Mouse (Mus musculus): ENCODE results near the gene Rps19bp1. TPM values are rescaled to one million over a fixed set of nuclear protein-coding genes. Genes with fewer than 3 reads are reported as not detected.
A peak's percentile ranks its signal among the peaks of the same experiment; 100 is the strongest.

Rps19bp1 gene
- total RNA-seq (2012; rRNA removed) (59.7 and 78.9 TPM in 2 replicates), polyA plus RNA-seq (2012; ENCODE audit: insufficient read depth in 1 of 2, insufficient read length in 2 of 2, low read depth in 1 of 2, low replicate concordance in 2 of 2, missing spikeins in 1 of 2) (100 to 1,000 TPM in 1 of 2 experiments, not detected in 1; 155 TPM)

DNA sequence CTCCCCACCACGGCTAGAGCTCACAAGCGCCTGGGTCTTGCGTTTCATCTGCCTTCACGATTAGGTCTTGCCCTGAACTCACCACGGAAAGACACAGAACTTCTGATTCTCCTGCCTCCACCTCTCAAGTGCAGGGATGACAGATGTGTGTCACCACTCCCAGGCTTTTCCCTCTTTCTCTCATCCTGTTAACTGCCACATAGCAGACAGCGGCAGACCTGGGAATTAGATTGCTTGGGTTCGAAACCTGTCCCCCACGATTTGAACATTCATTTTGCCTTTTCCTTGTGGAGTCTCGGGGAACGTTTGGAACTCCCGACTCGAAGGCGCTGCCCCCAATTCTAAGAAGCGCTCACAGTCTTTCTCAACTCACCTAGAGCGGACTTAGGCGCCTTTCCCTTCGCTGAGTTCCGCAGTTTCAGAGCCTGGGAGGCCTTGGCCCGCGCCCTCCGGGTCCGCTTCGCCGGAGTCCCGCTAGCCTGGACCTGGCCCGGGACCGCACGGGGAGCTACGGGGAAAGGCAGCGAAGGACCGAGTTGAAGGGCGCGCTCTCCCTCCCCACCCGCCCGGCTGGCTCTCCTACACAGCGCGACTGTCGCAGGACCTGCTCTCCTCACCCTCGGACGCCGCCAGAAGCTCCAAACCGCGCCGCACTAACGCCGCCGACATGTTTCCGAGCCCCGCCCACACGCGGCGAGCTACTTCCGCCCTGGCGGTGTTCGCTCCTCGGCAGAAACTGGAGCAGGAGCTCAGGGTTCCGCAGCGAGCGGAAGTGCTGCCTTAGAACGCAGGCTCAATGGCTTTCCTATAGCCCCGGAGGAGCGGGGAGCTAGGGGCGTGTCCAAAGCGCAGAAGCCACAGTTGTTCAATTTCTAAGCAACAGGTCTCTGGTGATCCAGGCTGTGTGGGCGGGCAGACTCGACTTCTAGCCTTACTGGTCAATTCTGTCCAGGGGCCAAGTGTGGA is at the start of gene Rps19bp1:
Gene Rps19bp1, minus strand, starts transcription at position 706 of the 966 bp plus-strand sequence.
- Histone ChIP-seq H3K27me3 (ENCODE audit: control insufficient read depth in 1 of 2, insufficient read depth in 2 of 2, low read length in 2 of 2) (no peaks in the 10 kb centered on the region), H3K9ac (ENCODE audit: control insufficient read depth, low read depth, low read length, poor library complexity, severe bottlenecking) (peak within 1 kb of the TSS; percentile 98), H3K36me3 (ENCODE audit: control insufficient read depth in 1 of 2, insufficient read depth in 2 of 2, low read length in 2 of 2) (no peaks in the 10 kb centered on the region; a peak in 1 of 4 replicates), H3K79me2 (ENCODE audit: control insufficient read depth, insufficient read depth, low read length, poor library complexity) (peaks cover 14% of the 10 kb centered on the region), H3K4me1 (ENCODE audit: control insufficient read depth in 1 of 2, insufficient read depth in 2 of 2, low read length in 2 of 2) (no peaks in the 10 kb centered on the region; a peak in 1 of 4 replicates), H3K27ac (ENCODE audit: control insufficient read depth, low read depth, low read length) (peak within 1 kb of the TSS; percentile 7), H3K9me3 (replicated peaks; ENCODE audit: insufficient read depth, low read length) (no peaks in the 10 kb centered on the region), H3K4me3 (ENCODE audit: control insufficient read depth in 1 of 2, insufficient read depth in 1 of 2, low read depth in 2 of 2, low read length in 2 of 2) (peak within 1 kb of the TSS; percentile 89 to 96)
- peak; percentile 98 for DNase-seq (ENCODE audit: low read depth, low spot score)
- TF ChIP-seq POLR2AphosphoS5 (IDR thresholded peaks at IDR 0.05; ENCODE audit: borderline replicate concordance, low read depth, low read length) = no peak
- TF ChIP-seq UBTF (IDR thresholded peaks at IDR 0.05; ENCODE audit: borderline replicate concordance, insufficient read depth, low read depth, low read length) = 0 out of 2 replicates have a peak, but pooled peaks have one; percentile 57
- no peak; a peak in 1 of 4 replicates for TF ChIP-seq EP300 (IDR thresholded peaks at IDR 0.05; ENCODE audit: low read depth in 1 of 2, low read length in 2 of 2)
- no peak; the same call in 1 of the 2 replicates for TF ChIP-seq GABPA (IDR thresholded peaks at IDR 0.05; ENCODE audit: low read depth, low read length)
- TF ChIP-seq CHD2 (IDR thresholded peaks at IDR 0.05; ENCODE audit: low read length) = no peak
- TF ChIP-seq ZMIZ1 (IDR thresholded peaks at IDR 0.05; ENCODE audit: low read depth, low read length) = peak; percentile 86
- TF ChIP-seq MEF2A (IDR thresholded peaks at IDR 0.05; ENCODE audit: extremely low read depth, insufficient replicate concordance, low read depth, low read length, poor library complexity, severe bottlenecking) = peak; percentile 62; the same call in 1 of the 2 replicates
- TF ChIP-seq RCOR1 (IDR thresholded peaks at IDR 0.05; ENCODE audit: low read depth, low read length) = peak; percentile 56
- TF ChIP-seq TBP (IDR thresholded peaks at IDR 0.05; ENCODE audit: low read depth, low read length) = peak; percentile 89
- TF ChIP-seq CTCF (IDR thresholded peaks at IDR 0.05 in 2 of 3, conservative IDR thresholded peaks at IDR 0.05 in 1 of 3; ENCODE audit: control insufficient read depth in 1 of 3, insufficient read depth in 1 of 3, low read depth in 2 of 3, low read length in 3 of 3, poor library complexity in 1 of 3, severe bottlenecking in 1 of 3) = 0 out of 6 replicates have a peak, but pooled peaks of 1 of the 3 experiments have one; percentile 0
- peak; percentile 86 for TF ChIP-seq TCF12 (IDR thresholded peaks at IDR 0.05; ENCODE audit: low read depth, low read length)
- peak; percentile 85 to 89 for TF ChIP-seq POLR2A (IDR thresholded peaks at IDR 0.05; ENCODE audit: control insufficient read depth in 1 of 2, insufficient read depth in 1 of 2, low read depth in 1 of 2, low read length in 2 of 2, poor library complexity in 1 of 2)
- peak; percentile 60; the same call in 1 of the 2 replicates for TF ChIP-seq MYC (IDR thresholded peaks at IDR 0.05; ENCODE audit: low read depth, low read length)
- no peak for TF ChIP-seq JUND (IDR thresholded peaks at IDR 0.05; ENCODE audit: low read depth, low read length)
- peak; percentile 89 for TF ChIP-seq NELFE (IDR thresholded peaks at IDR 0.05; ENCODE audit: low read depth, low read length)
- TF ChIP-seq BHLHE40 (IDR thresholded peaks at IDR 0.05; ENCODE audit: borderline replicate concordance, low read depth, low read length) = no peak
- TF ChIP-seq NRF1 (IDR thresholded peaks at IDR 0.05; ENCODE audit: insufficient read depth, low read depth, low read length, poor library complexity, severe bottlenecking) = peak; percentile 62
- TF ChIP-seq POLR2AphosphoS2 (IDR thresholded peaks at IDR 0.05; ENCODE audit: low read length) = peak; percentile 80
- TF ChIP-seq MAZ (IDR thresholded peaks at IDR 0.05; ENCODE audit: low read depth, low read length) = peak; percentile 76; the same call in 1 of the 2 replicates
- TF ChIP-seq E2F4 (IDR thresholded peaks at IDR 0.05; ENCODE audit: borderline replicate concordance, low read depth, low read length) = no peak
- TF ChIP-seq USF1 (IDR thresholded peaks at IDR 0.05; ENCODE audit: low read depth, low read length) = peak; percentile 63
- TF ChIP-seq MAFK (IDR thresholded peaks at IDR 0.05; ENCODE audit: borderline replicate concordance, low read depth, low read length) = no peak
- TF ChIP-seq TAL1 (IDR thresholded peaks at IDR 0.05; ENCODE audit: low read length) = no peak
- TF ChIP-seq HCFC1 (IDR thresholded peaks at IDR 0.05; ENCODE audit: low read depth, low read length) = peak; percentile 98
- TF ChIP-seq GATA1 (IDR thresholded peaks at IDR 0.05; ENCODE audit: low read depth, low read length) = no peak
- TF ChIP-seq ZC3H11A (IDR thresholded peaks at IDR 0.05; ENCODE audit: low read depth, low read length) = no peak
- peak; percentile 97 for TF ChIP-seq MXI1 (IDR thresholded peaks at IDR 0.05; ENCODE audit: low read depth, low read length)
- TF ChIP-seq ETS1 (IDR thresholded peaks at IDR 0.05; ENCODE audit: low read depth, low read length) = peak; percentile 66
- TF ChIP-seq USF2 (IDR thresholded peaks at IDR 0.05; ENCODE audit: borderline replicate concordance in 1 of 2, insufficient read depth in 1 of 2, low read depth in 1 of 2, low read length in 2 of 2) = no peak
- peak; percentile 77 for TF ChIP-seq MAX (IDR thresholded peaks at IDR 0.05; ENCODE audit: low read length)
- 0 out of 2 replicates have a peak, but pooled peaks have one; percentile 21 for TF ChIP-seq ZNF384 (IDR thresholded peaks at IDR 0.05; ENCODE audit: low read depth, low read length)
- peak; percentile 76; the same call in 1 of the 2 replicates for TF ChIP-seq KAT2A (conservative IDR thresholded peaks at IDR 0.05; ENCODE audit: low read depth, low read length)
- TF ChIP-seq CHD1 (IDR thresholded peaks at IDR 0.05; ENCODE audit: low read depth, low read length) = no peak
